Mouse (Mus musculus) erythroblast, embryonic 14.5 days (primary cell): ENCODE data around the gene Lrrc36. TPM values are rescaled to one million over a fixed set of nuclear protein-coding genes. Genes with fewer than 3 reads are reported as not detected.
A peak's percentile ranks its signal among the peaks of the same experiment; 100 is the strongest.

Source experiments
- H3K27me3 ChIP-seq: 2 replicates; pipeline ENCODE4 v1.6.1; 2012; ENCODE audit warnings: inconsistent platforms; ENCODE audit not compliant: control insufficient read depth
- H3K36me3 ChIP-seq: 2 replicates; pipeline ENCODE4 v1.6.1; 2012; ENCODE audit warnings: mild to moderate bottlenecking, inconsistent platforms; ENCODE audit not compliant: control insufficient read depth
- H3K4me1 ChIP-seq: 2 replicates; pipeline ENCODE4 v1.6.1; 2012; ENCODE audit warnings: inconsistent platforms; ENCODE audit not compliant: control insufficient read depth
- H3K4me3 ChIP-seq: replicated peaks from 2 replicates; pipeline ENCODE3; 2012; ENCODE audit warnings: moderate library complexity, mild to moderate bottlenecking, inconsistent platforms
- H3K9me3 ChIP-seq: 2 replicates; pipeline ENCODE4 v1.6.1; 2012; ENCODE audit warnings: low read length, inconsistent platforms, mixed read lengths; ENCODE audit not compliant: control insufficient read depth
- GATA1 ChIP-seq: IDR thresholded peaks from 2 replicates; pipeline ENCODE4 v1.6.1; 2012; ENCODE audit warnings: low read length, inconsistent platforms, mixed read lengths
- TAL1 ChIP-seq: IDR thresholded peaks from 3 replicates; pipeline ENCODE4 v1.6.1; 2012; ENCODE audit warnings: low read length, inconsistent platforms, mixed read lengths
- polyA plus RNA-seq: library from polyadenylated mRNA; stranded (reverse); fragments of >175 nt; gene quantifications from 2 replicates; pipeline ENCODE4 v1.2.3, GENCODE M21; 2012

The Lrrc36 gene
- polyA plus RNA-seq, 1 experiment, result 0.03 TPM

- H3K4me1 ChIP-seq, result peaks cover 43% of the 10 kb centered on the region
- H3K9me3 ChIP-seq, result no peaks in the 10 kb centered on the region
- H3K4me3 ChIP-seq, result no peak overlapping the region
- no peaks in the 10 kb centered on the region for H3K36me3 ChIP-seq
- peaks cover 63% of the 10 kb centered on the region for H3K27me3 ChIP-seq
- TF ChIP-seq TAL1 (no peak), GATA1 (no peak)
Measured at GRCm38 (mm10) chr8:105468002-105468720, 54.8 kb downstream of the Lrrc36 start.

GRCm38 (mm10) chr8:105469041-105469695 is 55.8 kb downstream of the Lrrc36 start:
- H3K27me3 ChIP-seq, result peaks cover 71% of the 10 kb centered on the region
- no peaks in the 10 kb centered on the region for H3K9me3 ChIP-seq
- peaks cover 49% of the 10 kb centered on the region for H3K4me1 ChIP-seq
- H3K4me3 ChIP-seq, result no peak overlapping the region
- H3K36me3 ChIP-seq, result no peaks in the 10 kb centered on the region
- TF ChIP-seq TAL1 (no peak), GATA1 (no peak)

GRCm38 (mm10) chr8:105469816-105470215 is 56.4 kb downstream of the Lrrc36 start:
- no peaks in the 10 kb centered on the region for H3K9me3 ChIP-seq
- no peak for TF ChIP-seq TAL1
- no peak for TF ChIP-seq GATA1
- no peaks in the 10 kb centered on the region for H3K36me3 ChIP-seq
- H3K27me3 ChIP-seq, result peaks cover 72% of the 10 kb centered on the region
- no peak overlapping the region for H3K4me3 ChIP-seq
- peaks cover 48% of the 10 kb centered on the region for H3K4me1 ChIP-seq

GRCm38 (mm10) chr8:105470262-105470661 is 56.9 kb downstream of the Lrrc36 start:
- peaks cover 46% of the 10 kb centered on the region for H3K4me1 ChIP-seq

GRCm38 (mm10) chr8:105470681-105471313 is 57.4 kb downstream of the Lrrc36 start:
- Histone ChIP-seq H3K27me3 (peaks cover 69% of the 10 kb centered on the region), H3K4me3 (peak overlapping the region; percentile 44), H3K36me3 (no peaks in the 10 kb centered on the region), H3K9me3 (no peaks in the 10 kb centered on the region), H3K4me1 (peaks cover 46% of the 10 kb centered on the region)
- no peak for TF ChIP-seq GATA1
- TF ChIP-seq TAL1, result no peak

More at GRCm38 (mm10) chr8:105470262-105470661, 56.9 kb downstream of the Lrrc36 start:
- no peak overlapping the region for H3K4me3 ChIP-seq
- TF ChIP-seq GATA1, result no peak
- no peak for TF ChIP-seq TAL1
- no peaks in the 10 kb centered on the region for H3K9me3 ChIP-seq
- H3K27me3 ChIP-seq, result peaks cover 72% of the 10 kb centered on the region
- H3K36me3 ChIP-seq, result no peaks in the 10 kb centered on the region

- Histone ChIP-seq H3K4me3 (peak within 1 kb of the TSS; percentile 44), H3K9me3 (no peaks in the 10 kb centered on the region), H3K27me3 (peaks cover 62% of the 10 kb centered on the region), H3K4me1 (peaks cover 46% of the 10 kb centered on the region), H3K36me3 (no peaks in the 10 kb centered on the region)
- TF ChIP-seq GATA1 (no peak), TAL1 (no peak)
Measured at GRCm38 (mm10) chr8:105471314-105472015, 58.1 kb downstream of the Lrrc36 start, which contains the start of gene Tppp3. Gene Tppp3 (minus strand): TSS chr8:105471526.

- Histone ChIP-seq H3K27me3 (peaks cover 59% of the 10 kb centered on the region), H3K4me1 (peaks cover 49% of the 10 kb centered on the region), H3K36me3 (no peaks in the 10 kb centered on the region), H3K4me3 (no peak overlapping the region), H3K9me3 (no peaks in the 10 kb centered on the region)
- TF ChIP-seq TAL1, result no peak
- no peak for TF ChIP-seq GATA1
Measured at GRCm38 (mm10) chr8:105472414-105472932, 59.1 kb downstream of the Lrrc36 start.

- H3K4me1 ChIP-seq, result peaks cover 48% of the 10 kb centered on the region
- TF ChIP-seq GATA1, result no peak
- no peak for TF ChIP-seq TAL1
- H3K36me3 ChIP-seq, result no peaks in the 10 kb centered on the region
- H3K27me3 ChIP-seq, result peaks cover 57% of the 10 kb centered on the region
- no peaks in the 10 kb centered on the region for H3K9me3 ChIP-seq
- H3K4me3 ChIP-seq, result no peak overlapping the region
Measured at GRCm38 (mm10) chr8:105472983-105473382, 59.6 kb downstream of the Lrrc36 start.
